Mouse (Mus musculus) G1E (cell line): Measurements from ENCODE around the gene Gm20431. TPM values are rescaled to one million over a fixed set of nuclear protein-coding genes. Genes with fewer than 3 reads are reported as not detected.

Experiments used
- ATAC-seq: 2 replicates; pipeline ENCODE4 v1.8.0; 2016; ENCODE audit warnings: mild to moderate bottlenecking; ENCODE audit not compliant: insufficient number of reproducible peaks, poor library complexity, low FRiP score, severe bottlenecking; ENCODE audit errors: extremely low read depth
- DNase-seq: peaks from one replicate; pipeline ENCODE4 v3.0.0; 2012; ENCODE audit warnings: low spot score
- H3K27me3 ChIP-seq: 2 replicates; pipeline ENCODE4 v1.6.1; 2012; ENCODE audit warnings: mild to moderate bottlenecking, low read length, inconsistent platforms; ENCODE audit not compliant: insufficient read depth
- H3K36me3 ChIP-seq: replicated peaks from 2 replicates; pipeline ENCODE3; 2012; ENCODE audit warnings: mild to moderate bottlenecking, inconsistent platforms
- H3K4me1 ChIP-seq: 2 replicates; pipeline ENCODE4 v1.6.1; 2012; ENCODE audit warnings: low read depth, low read length, inconsistent platforms, mixed read lengths; ENCODE audit not compliant: insufficient read depth
- H3K4me3 ChIP-seq: 2 replicates; pipeline ENCODE4 v1.5.1; 2012; ENCODE audit warnings: low read depth, mild to moderate bottlenecking, inconsistent platforms, low read length, moderate library complexity, mixed read lengths
- H3K9me3 ChIP-seq: replicated peaks from 2 replicates; pipeline ENCODE4 v1.6.1; 2012; ENCODE audit warnings: inconsistent platforms
- CTCF ChIP-seq: IDR thresholded peaks from 2 replicates; pipeline ENCODE4 v1.5.1; 2012; ENCODE audit warnings: low read depth, low read length, inconsistent platforms, mixed read lengths
- GATA1 ChIP-seq: IDR thresholded peaks from 2 replicates; pipeline ENCODE4 v1.6.1; 2012; ENCODE audit warnings: borderline replicate concordance, low read length, inconsistent platforms, mixed read lengths
- GATA2 ChIP-seq: IDR thresholded peaks from 2 replicates; pipeline ENCODE4 v1.6.1; 2012; ENCODE audit warnings: low read depth, low read length, inconsistent platforms, borderline replicate concordance
- POLR2AphosphoS5 ChIP-seq: IDR thresholded peaks from 2 replicates; pipeline ENCODE4 v1.6.1; 2012; ENCODE audit warnings: low read depth, low read length, inconsistent platforms; ENCODE audit not compliant: insufficient replicate concordance
- TAL1 ChIP-seq: conservative IDR thresholded peaks from 2 replicates; pipeline ENCODE4 v1.6.1; 2012; ENCODE audit warnings: low read depth, low read length, inconsistent platforms, mixed read lengths
- polyA plus RNA-seq: library from polyadenylated mRNA; stranded (reverse); fragments of >175 nt; gene quantifications from 2 replicates; pipeline ENCODE4 v1.2.3, GENCODE M21; 2012
- total RNA-seq, 2 experiments: library from RNA; stranded (forward) in 1 of 2; stranded (reverse) in 1 of 2; fragments of 200-1000 nt in 1 of 2; fragments of >200 nt in 1 of 2; fragmentation: Nextera tagmentation in 1 of 2; gene quantifications; 2 replicates each; pipeline ENCODE4 v1.2.3; 2014 to 2017

The Gm20431 gene
- total and polyA plus RNA-seq, 3 experiments = 0.11 to 6.2 TPM; not detected in 1

- Histone ChIP-seq H3K4me3 (no peak overlapping the region), H3K27me3 (peaks cover 35% of the 10 kb centered on the region), H3K4me1 (no peaks in the 10 kb centered on the region), H3K36me3 (no peaks in the 10 kb centered on the region), H3K9me3 (no peaks in the 10 kb centered on the region)
- TF ChIP-seq TAL1 = no peak
- ATAC-seq (no peak), DNase-seq (no peak)
Measured at GRCm38 (mm10) chr2:167594444-167594934, 66.8 kb downstream of the Gm20431 start.

- H3K4me3 ChIP-seq = no peak overlapping the region
- H3K27me3 ChIP-seq = peaks cover 39% of the 10 kb centered on the region
- no peak for ATAC-seq
- no peaks in the 10 kb centered on the region for H3K9me3 ChIP-seq
- H3K36me3 ChIP-seq = no peaks in the 10 kb centered on the region
- H3K4me1 ChIP-seq = no peaks in the 10 kb centered on the region
- TF ChIP-seq GATA2 = no peak
- TF ChIP-seq POLR2AphosphoS5 = no peak
- no peak for TF ChIP-seq CTCF
- TF ChIP-seq GATA1 = no peak
- TF ChIP-seq TAL1 = no peak
- DNase-seq = no peak
Measured at GRCm38 (mm10) chr2:167593551-167594250, 67.6 kb downstream of the Gm20431 start.

- Histone ChIP-seq H3K4me3 (no peak overlapping the region), H3K4me1 (no peaks in the 10 kb centered on the region), H3K36me3 (no peaks in the 10 kb centered on the region), H3K27me3 (peaks cover 42% of the 10 kb centered on the region), H3K9me3 (no peaks in the 10 kb centered on the region)
- TF ChIP-seq CTCF = no peak
- DNase-seq (no peak), ATAC-seq (no peak)
Measured at GRCm38 (mm10) chr2:167588774-167589577, 72.3 kb downstream of the Gm20431 start.

GRCm38 (mm10) chr2:167586976-167587375 lies 74.3 kb downstream of the Gm20431 start:
- TF ChIP-seq GATA2 (no peak), GATA1 (no peak), POLR2AphosphoS5 (no peak), TAL1 (no peak), CTCF (no peak)
- no peak overlapping the region for H3K4me3 ChIP-seq
- H3K4me1 ChIP-seq = no peaks in the 10 kb centered on the region
- H3K36me3 ChIP-seq = no peaks in the 10 kb centered on the region
- DNase-seq (no peak), ATAC-seq (no peak)
- peaks cover 61% of the 10 kb centered on the region for H3K27me3 ChIP-seq
- H3K9me3 ChIP-seq = no peaks in the 10 kb centered on the region

DNA sequence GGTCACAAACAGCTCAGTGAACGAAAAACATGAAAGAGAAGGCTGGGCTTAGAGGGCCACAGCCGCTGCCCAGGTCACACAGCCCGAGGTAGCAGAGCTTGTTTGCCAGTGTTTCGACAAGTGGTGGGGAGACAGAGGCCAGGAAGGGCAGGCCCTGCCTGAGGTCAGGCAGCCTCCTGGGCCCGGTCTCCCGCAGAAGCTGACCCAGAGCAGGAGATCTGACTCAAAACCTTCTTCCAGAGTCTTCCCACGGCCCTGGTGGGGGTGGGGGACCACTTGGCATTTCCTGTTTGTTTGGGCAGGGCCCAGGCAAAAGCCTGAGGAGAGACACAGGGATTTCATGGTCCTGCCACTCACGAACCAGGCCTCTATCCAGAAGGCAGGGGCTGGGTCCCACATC lies 75.3 kb downstream of the Gm20431 start:
- H3K36me3 ChIP-seq = no peaks in the 10 kb centered on the region
- no peaks in the 10 kb centered on the region for H3K4me1 ChIP-seq
- no peak overlapping the region for H3K4me3 ChIP-seq
- DNase-seq (no peak), ATAC-seq (no peak)
- peaks cover 63% of the 10 kb centered on the region for H3K27me3 ChIP-seq
- H3K9me3 ChIP-seq = no peaks in the 10 kb centered on the region
- TF ChIP-seq GATA2 (no peak), TAL1 (no peak), POLR2AphosphoS5 (no peak), CTCF (no peak), GATA1 (no peak)

- H3K36me3 ChIP-seq = no peaks in the 10 kb centered on the region
- no peak for TF ChIP-seq POLR2AphosphoS5
- TF ChIP-seq TAL1 = no peak
- TF ChIP-seq GATA2 = no peak
- DNase-seq = no peak
- no peak for ATAC-seq
- no peaks in the 10 kb centered on the region for H3K4me1 ChIP-seq
- H3K9me3 ChIP-seq = no peaks in the 10 kb centered on the region
- no peak overlapping the region for H3K4me3 ChIP-seq
- peaks cover 62% of the 10 kb centered on the region for H3K27me3 ChIP-seq
Measured at GRCm38 (mm10) chr2:167585273-167585672, 76.0 kb downstream of the Gm20431 start.
